Mouse (Mus musculus): ENCODE data around the gene Cdc25b.
A peak's percentile ranks its signal among the peaks of the same experiment; 100 is the strongest.

DNA sequence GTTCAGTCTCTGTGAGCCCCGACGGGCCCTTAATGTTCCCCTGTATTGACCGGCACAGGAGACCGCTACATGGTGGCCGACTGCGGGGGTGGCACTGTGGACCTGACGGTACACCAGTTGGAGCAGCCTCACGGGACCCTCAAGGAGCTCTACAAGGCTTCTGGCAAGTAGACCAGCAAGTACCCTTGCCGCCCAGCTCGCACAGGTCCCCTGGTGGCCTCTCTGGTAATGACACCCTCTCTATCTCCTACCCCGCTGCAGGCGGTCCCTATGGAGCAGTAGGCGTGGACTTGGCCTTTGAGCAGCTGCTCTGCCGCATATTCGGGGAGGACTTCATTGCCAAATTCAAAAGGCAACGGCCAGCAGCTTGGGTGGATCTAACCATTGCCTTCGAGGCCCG is 44.2 kb upstream of the Cdc25b start:
- no peak for TF ChIP-seq POLR2A (IDR thresholded peaks at IDR 0.05; ENCODE audit: insufficient read depth, low read depth, low read length)
- peak; percentile 96 for TF ChIP-seq CTCF (IDR thresholded peaks at IDR 0.05)

Data from heart, adult 2 months (tissue).